8 mouse cellular contexts compared by ENCODE assay signal in the genomic region with DNA sequence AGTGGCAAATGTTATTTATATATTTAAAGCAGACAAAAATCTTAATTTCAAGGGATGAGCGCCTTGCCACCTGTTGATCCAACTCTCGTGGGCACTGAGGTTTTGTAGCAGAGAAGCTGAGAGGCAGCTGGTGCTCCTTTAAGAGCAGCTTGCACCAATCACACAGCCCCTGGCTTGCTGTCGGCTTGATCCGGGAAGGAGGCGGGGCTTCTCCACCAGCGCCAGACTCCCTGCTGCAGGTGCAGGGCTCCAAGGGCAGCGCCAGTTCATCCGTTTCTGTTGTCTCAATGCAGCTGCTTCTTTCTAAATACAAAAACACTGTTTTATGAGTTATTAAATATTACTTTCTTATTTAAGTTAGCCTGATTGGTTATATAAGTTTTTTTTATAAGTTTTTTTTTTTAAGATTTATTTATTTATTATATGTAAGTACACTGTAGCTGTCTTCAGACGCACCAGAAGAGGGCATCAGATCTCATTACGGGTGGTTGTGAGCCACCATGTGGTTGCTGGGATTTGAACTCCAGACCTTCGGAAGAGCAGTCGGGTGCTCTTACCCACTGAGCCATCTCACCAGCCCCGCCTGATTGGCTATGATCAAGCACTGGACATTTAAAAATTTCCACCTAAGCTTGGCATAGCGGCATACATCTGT. TPM values are rescaled to one million over a fixed set of nuclear protein-coding genes. Genes with fewer than 3 reads are reported as not detected.
DNase-seq lines count a peak whose midpoint lies in the region; ATAC-seq and TF ChIP-seq lines count a peak whose summit lies in the region.
"Not testable (repeated sequence)": the region's sequence is repeated elsewhere in the genome, so short reads cannot be mapped to it uniquely, and the experiment has no call there.

No protein-coding gene starts in this region.

- H3K4me2 ChIP-seq in hindbrain, embryonic 13.5 days, result peak overlapping the region; percentile 36; the same call in 1 of the 2 replicates
- H3K4me2 ChIP-seq in neural tube, embryonic 13.5 days, result peak overlapping the region; percentile 25; the same call in 1 of the 2 replicates

- peak; percentile 71; the same call in 1 of the 2 replicates for TF ChIP-seq EP300 in ES-Bruce4 (IDR thresholded peaks at IDR 0.05; ENCODE audit: insufficient read depth, low read depth, low read length)

- WGBS in hindbrain, embryonic 13.5 days, result 18% methylated on average over 14 of the region's 14 CpGs
- 11% methylated on average over 14 of the region's 14 CpGs for WGBS in neural tube, embryonic 13.5 days

- peak; percentile 75; the same call in 1 of the 2 replicates for ATAC-seq in hindbrain, embryonic 13.5 days (ENCODE audit: low FRiP score)
- peak; percentile 82 for ATAC-seq in neural tube, embryonic 13.5 days (ENCODE audit: low read depth)

- H3K36me3 ChIP-seq in ES-Bruce4 (ENCODE audit: control insufficient read depth, insufficient read depth, low read length, poor library complexity, severe bottlenecking); hindbrain, embryonic 13.5 days; neural tube, embryonic 13.5 days: not testable (repeated sequence)

- H3K4me3 ChIP-seq in ES-Bruce4 (ENCODE audit: low read depth, low read length); hindbrain, embryonic 13.5 days; neural tube, embryonic 13.5 days: not testable (repeated sequence)

- H3K4me1 ChIP-seq in ES-Bruce4 (ENCODE audit: control insufficient read depth, insufficient read depth, low read length); hindbrain, embryonic 13.5 days (replicated peaks); neural tube, embryonic 13.5 days (replicated peaks): not testable (repeated sequence)

- TF ChIP-seq CTCF in ES-Bruce4 (IDR thresholded peaks at IDR 0.05; ENCODE audit: low read depth, low read length), result not testable (repeated sequence)

- peak; percentile 70 for TF ChIP-seq POLR2A in ES-Bruce4 (IDR thresholded peaks at IDR 0.05; ENCODE audit: insufficient read depth, low read length)

- H3K9me3 ChIP-seq in ES-Bruce4 (replicated peaks; ENCODE audit: control insufficient read depth, insufficient read depth, low read length, poor library complexity, severe bottlenecking); hindbrain, embryonic 13.5 days; neural tube, embryonic 13.5 days: not testable (repeated sequence)

- peak; percentile 66 to 74 for DNase-seq in cerebellum, postnatal 10 days
- DNase-seq in gastrocnemius, postnatal 10 days, result peak; percentile 44
- DNase-seq in kidney, postnatal 4 days, result peak; percentile 72 to 83
- peak; percentile 73 for DNase-seq in lung, postnatal 10 days
- DNase-seq in thymus, adult 18-20 months, result peak; percentile 88 to 92

- not testable (repeated sequence) for H3K9ac ChIP-seq in ES-Bruce4 (ENCODE audit: low read depth, poor library complexity, severe bottlenecking); hindbrain, embryonic 13.5 days; neural tube, embryonic 13.5 days

- H3K27ac ChIP-seq in ES-Bruce4 (ENCODE audit: insufficient read depth, low read length), result peak overlapping the region; percentile 80
- not testable (repeated sequence) for H3K27ac ChIP-seq in hindbrain, embryonic 13.5 days; neural tube, embryonic 13.5 days (replicated peaks)

- H3K27me3 ChIP-seq in ES-Bruce4 (ENCODE audit: control insufficient read depth, insufficient read depth, low read length, poor library complexity, severe bottlenecking); hindbrain, embryonic 13.5 days; neural tube, embryonic 13.5 days: not testable (repeated sequence)

RNA-seq across cellular contexts. Expression of a gene that starts 7.3 kb away (rescaled TPM):
- polyA plus RNA-seq in ES-Bruce4 (2011; ENCODE audit: insufficient read depth, insufficient read length, low read depth, missing spikeins), result 215 and 222 TPM in 2 replicates
- 10 to 100 TPM; 38.7 to 60.1 TPM for total RNA-seq in gastrocnemius, postnatal 10 days (2021)
- 21.1 and 23.6 TPM in 2 replicates for polyA plus RNA-seq in hindbrain, embryonic 13.5 days (2015; fragmentation: Nextera tagmentation; extraction: Ambion mirVana)
- 19.7 and 22.3 TPM in 2 replicates for polyA plus RNA-seq in neural tube, embryonic 13.5 days (2015; fragmentation: Nextera tagmentation; extraction: Ambion mirVana)

RNA-seq across cellular contexts. Expression of a gene that starts 27.6 kb away (rescaled TPM):
- polyA plus RNA-seq in ES-Bruce4 (2011; ENCODE audit: insufficient read depth, insufficient read length, low read depth, missing spikeins), result 4.5 and 4.9 TPM in 2 replicates
- 1 to 10 TPM; 2.3 to 2.5 TPM for total RNA-seq in gastrocnemius, postnatal 10 days (2021)
- polyA plus RNA-seq in hindbrain, embryonic 13.5 days (2015; fragmentation: Nextera tagmentation; extraction: Ambion mirVana), result 5.3 and 5.8 TPM in 2 replicates
- 5.3 and 5.4 TPM in 2 replicates for polyA plus RNA-seq in neural tube, embryonic 13.5 days (2015; fragmentation: Nextera tagmentation; extraction: Ambion mirVana)
